Mouse (Mus musculus) liver, embryonic 14.5 days (tissue): ENCODE data around the gene Tmem231. TPM values are rescaled to one million over a fixed set of nuclear protein-coding genes. Genes with fewer than 3 reads are reported as not detected.

Source experiments
- ATAC-seq: fragments of 200-750 bp; cut with Nextera tagmentation; 2 replicates; pipeline ENCODE4 v1.8.0; 2017; ENCODE audit warnings: moderate number of reproducible peaks, mild to moderate bottlenecking, moderate library complexity; ENCODE audit not compliant: insufficient read depth
- DNase-seq, 3 experiments: peaks; one replicate each; pipeline ENCODE4 v3.0.0-alpha.2; 2012 to 2013; ENCODE audit warnings: low read depth in 3 of 3, low spot score in 3 of 3
- H3K27ac ChIP-seq: fragments of 300-500 bp; sonication (generic); 2 replicates; pipeline ENCODE4 v1.5.1; 2014; ENCODE audit warnings: moderate library complexity, mild to moderate bottlenecking, control low read depth, inconsistent platforms
- H3K27me3 ChIP-seq: fragments of 300-500 bp; sonication (generic); 2 replicates; pipeline ENCODE4 v1.6.1; 2014; ENCODE audit warnings: mild to moderate bottlenecking, low read length, moderate library complexity; ENCODE audit not compliant: control insufficient read depth, insufficient read depth
- H3K36me3 ChIP-seq: fragments of 300-500 bp; sonication (generic); replicated peaks from 2 replicates; pipeline ENCODE4 v1.6.1; 2014; ENCODE audit warnings: low read depth; ENCODE audit not compliant: control insufficient read depth, insufficient read depth
- H3K4me1 ChIP-seq, 2 experiments: fragments of 200-500 bp in 1 of 2; fragments of 300-500 bp in 1 of 2; sonication (generic) in 1 of 2; replicated peaks; 2 replicates each; pipeline ENCODE4 v1.6.1; 2012 to 2014; ENCODE audit warnings: antibody characterized with exemption in 1 of 2, inconsistent platforms in 1 of 2, low read length in 1 of 2; ENCODE audit not compliant: control insufficient read depth in 2 of 2, insufficient read depth in 2 of 2
- H3K4me2 ChIP-seq: fragments of 300-500 bp; sonication (generic); 2 replicates; pipeline ENCODE4 v1.6.1; 2014; ENCODE audit warnings: low read depth, mild to moderate bottlenecking, control low read depth, moderate library complexity
- H3K4me3 ChIP-seq, 2 experiments: fragments of 200-500 bp in 1 of 2; fragments of 300-500 bp in 1 of 2; sonication (generic) in 1 of 2; 2 replicates each; pipeline ENCODE4 v1.5.1; 2012 to 2014; ENCODE audit warnings: low read depth in 2 of 2, low read length in 2 of 2, mild to moderate bottlenecking in 2 of 2, control low read depth in 1 of 2, inconsistent platforms in 1 of 2, moderate library complexity in 1 of 2; ENCODE audit not compliant: insufficient read depth in 1 of 2
- H3K9ac ChIP-seq: fragments of 300-500 bp; sonication (generic); replicated peaks from 2 replicates; pipeline ENCODE4 v1.6.1; 2014; ENCODE audit warnings: mild to moderate bottlenecking, control low read depth, moderate library complexity
- H3K9me3 ChIP-seq: fragments of 300-500 bp; sonication (generic); 2 replicates; pipeline ENCODE4 v1.6.1; 2016; ENCODE audit warnings: low read length, mixed read lengths; ENCODE audit not compliant: control insufficient read depth
- CTCF ChIP-seq: IDR thresholded peaks from 2 replicates; pipeline ENCODE4 v1.5.1; 2016; ENCODE audit warnings: antibody characterized with exemption, low read depth, control low read depth
- EP300 ChIP-seq: IDR thresholded peaks from 2 replicates; pipeline ENCODE4 v1.6.1; 2016; ENCODE audit warnings: antibody characterized with exemption, low read depth
- WGBS: fragments of 180-500 bp; shearing (Covaris S2); extraction: QIAGEN DNeasy Blood & Tissue Kit; methylation state at CpG from one replicate; pipeline ENCODE4 v1.1.7; 2014; ENCODE audit not compliant: insufficient replicate concordance; 5-methylcytosine and 5-hydroxymethylcytosine counted together
- polyA plus RNA-seq, 2 experiments: library from polyadenylated mRNA; depleted of rRNA in 1 of 2; stranded (reverse) in 1 of 2; unstranded in 1 of 2; fragments of >200 nt; fragmentation: Nextera tagmentation in 1 of 2; extraction: Ambion mirVana in 1 of 2; gene quantifications; 2 replicates each; pipeline versions ENCODE4 v1.2.1 to v1.2.3; 2012 to 2014

Tmem231 gene
- polyA plus RNA-seq, 2 experiments = 1.7 to 2.0 TPM

DNA sequence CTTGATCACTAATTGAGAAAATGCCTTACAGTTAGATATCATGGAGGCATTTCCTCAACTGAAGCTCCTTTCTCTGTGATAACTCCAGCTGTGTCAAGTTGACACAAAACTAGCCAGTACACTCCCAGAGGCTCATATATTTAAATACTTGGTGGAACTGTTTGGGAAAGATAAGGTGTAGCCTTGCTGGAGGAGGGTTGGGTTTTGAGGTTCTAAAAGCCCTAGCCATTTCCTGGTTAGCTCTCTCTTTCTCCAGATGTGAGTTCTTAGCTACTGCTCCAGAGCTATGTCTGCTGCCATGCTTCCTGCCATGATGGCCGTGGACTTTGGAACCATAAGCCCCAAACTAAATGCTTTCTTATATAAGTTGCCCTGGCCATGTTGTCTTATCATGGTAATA, 46.2 kb downstream of the Tmem231 start:
- H3K27ac ChIP-seq = no peak overlapping the region; the same call in 1 of the 2 replicates
- H3K4me1 ChIP-seq = peaks cover 7 to 16% of the 10 kb centered on the region in 2 experiments; a peak in 3 of 4 replicates
- no peaks in the 10 kb centered on the region for H3K9me3 ChIP-seq
- no peak overlapping the region for H3K9ac ChIP-seq
- TF ChIP-seq EP300 = peak; percentile 40
- no peak for TF ChIP-seq CTCF
- 34% methylated on average over 1 of the region's 1 CpGs for WGBS
- no peak overlapping the region for H3K4me2 ChIP-seq
- peak in 2 of 3 experiments; percentile 14 to 17 for DNase-seq
- no peak overlapping the region for H3K4me3 ChIP-seq
- ATAC-seq = peak; percentile 81
- no peaks in the 10 kb centered on the region for H3K36me3 ChIP-seq
- peaks cover 24% of the 10 kb centered on the region for H3K27me3 ChIP-seq

- no peaks in the 10 kb centered on the region for H3K9me3 ChIP-seq
- no peak overlapping the region for H3K9ac ChIP-seq
- H3K4me1 ChIP-seq = peaks cover 7 to 16% of the 10 kb centered on the region in 2 experiments; a peak in 3 of 4 replicates
- H3K27me3 ChIP-seq = no peaks in the 10 kb centered on the region; the same call in 1 of the 2 replicates
- no peak overlapping the region for H3K27ac ChIP-seq
- no peak overlapping the region for H3K4me3 ChIP-seq
- no peak for TF ChIP-seq CTCF
- no peak for TF ChIP-seq EP300
- WGBS = 72% methylated on average over 4 of the region's 4 CpGs
- ATAC-seq (no peak), DNase-seq (no peak)
- no peaks in the 10 kb centered on the region for H3K36me3 ChIP-seq
- H3K4me2 ChIP-seq = no peak overlapping the region
These were observed 50.1 kb downstream of the Tmem231 start for GRCm38 (mm10) chr8:111883615-111884014.

DNA sequence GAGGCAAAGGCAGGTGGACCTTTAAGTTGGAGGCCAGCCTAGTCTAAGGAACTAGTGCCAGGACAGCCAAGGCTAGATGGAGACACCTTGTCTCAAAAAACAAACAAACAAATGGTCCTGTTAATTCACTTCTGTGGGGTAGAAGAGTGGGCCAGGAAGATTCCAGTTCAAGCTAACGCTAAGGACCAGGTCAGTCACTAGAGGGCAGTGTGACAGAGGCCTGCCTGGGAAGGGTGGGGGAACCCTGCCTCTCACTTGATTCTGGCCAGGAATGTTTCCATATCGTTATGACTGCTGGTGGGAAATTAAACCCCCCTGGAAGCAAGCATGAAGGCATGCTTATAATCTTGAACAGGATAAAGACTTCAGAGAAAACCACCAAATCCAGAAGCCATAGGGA, 52.1 kb downstream of the Tmem231 start:
- H3K4me3 ChIP-seq = no peak overlapping the region
- no peaks in the 10 kb centered on the region for H3K36me3 ChIP-seq
- H3K9ac ChIP-seq = no peak overlapping the region
- ATAC-seq = no peak
- TF ChIP-seq EP300 (no peak), CTCF (peak; percentile 91)
- no peak overlapping the region for H3K27ac ChIP-seq
- 5% methylated on average over 2 of the region's 2 CpGs for WGBS
- peak; percentile 19 to 23 (median 22) for DNase-seq
- no peaks in the 10 kb centered on the region for H3K27me3 ChIP-seq
- peaks cover 0 to 3% of the 10 kb centered on the region in 2 experiments; a peak in 1 of 4 replicates for H3K4me1 ChIP-seq
- no peaks in the 10 kb centered on the region for H3K9me3 ChIP-seq
- no peak overlapping the region for H3K4me2 ChIP-seq

- H3K4me2 ChIP-seq = no peak overlapping the region
- 64% methylated on average over 9 of the region's 9 CpGs for WGBS
- DNase-seq (no peak), ATAC-seq (no peak)
- H3K4me3 ChIP-seq = no peak overlapping the region
- peaks cover 7% of the 10 kb centered on the region in 2 experiments; a peak in 3 of 4 replicates for H3K4me1 ChIP-seq
- no peak overlapping the region for H3K9ac ChIP-seq
- H3K9me3 ChIP-seq = no peaks in the 10 kb centered on the region
- no peak overlapping the region for H3K27ac ChIP-seq
- TF ChIP-seq EP300 (no peak), CTCF (peak; percentile 27; the same call in 1 of the 2 replicates)
- H3K27me3 ChIP-seq = no peaks in the 10 kb centered on the region
- H3K36me3 ChIP-seq = no peaks in the 10 kb centered on the region
These were observed 56.0 kb downstream of the Tmem231 start for GRCm38 (mm10) chr8:111877711-111878110.

- Histone ChIP-seq H3K9me3 (no peaks in the 10 kb centered on the region), H3K4me1 (peaks cover 7% of the 10 kb centered on the region in 2 experiments; a peak in 3 of 4 replicates), H3K4me2 (peak within 1 kb of the TSS; percentile 99), H3K36me3 (no peaks in the 10 kb centered on the region), H3K27ac (peak within 1 kb of the TSS; percentile 54; the same call in 1 of the 2 replicates), H3K27me3 (no peaks in the 10 kb centered on the region), H3K9ac (peak within 1 kb of the TSS; percentile 86), H3K4me3 (peak within 1 kb of the TSS; percentile 71 to 72)
- TF ChIP-seq CTCF (peak; percentile 98), EP300 (no peak)
- DNase-seq (peak; percentile 96 to 97 (median 97)), ATAC-seq (peak; percentile 99)
- WGBS = 1% methylated on average over 52 of the region's 53 CpGs
These were observed 57.2 kb downstream of the Tmem231 start, which contains the start of gene Tmem170 for GRCm38 (mm10) chr8:111876355-111876948. Gene Tmem170, minus strand, starts transcription at chr8:111876750.
